Mouse (Mus musculus) heart, adult 10 weeks (tissue): Measurements from ENCODE around the gene Prtn3. TPM values are rescaled to one million over a fixed set of nuclear protein-coding genes. Genes with fewer than 3 reads are reported as not detected.

Experiments
- polyA plus RNA-seq: library from polyadenylated mRNA; stranded (reverse); fragments of 350-450 nt; fragmentation: Illumina TruSeq; extraction: RNeasy Lipid Tissue Mini Kit (QIAGEN cat#74804); gene quantifications from one replicate; pipeline ENCODE4 v1.2.3, GENCODE M21; 2014; ENCODE audit warnings: low read depth, low replicate concordance

Gene Prtn3
- polyA plus RNA-seq, result not detected

GRCm38 (mm10) chr10:79874290-79874862 lies at the start of gene Prtn3, which contains the start of gene Plppr3:
Gene Prtn3, plus strand, starts transcription at chr10:79874476.
Gene Plppr3, minus strand, starts transcription at chr10:79874634.

GRCm38 (mm10) chr10:79853860-79854795 lies 20.1 kb upstream of the Prtn3 start, which contains the start of gene Ptbp1:
Gene Ptbp1, plus strand, starts transcription at chr10:79854427.

GRCm38 (mm10) chr10:79886054-79886453 lies 11.8 kb downstream of the Prtn3 start, which contains the start of gene Elane:
Gene Elane, plus strand, starts transcription at chr10:79886247.

GRCm38 (mm10) chr10:79890670-79891069 lies 16.4 kb downstream of the Prtn3 start, which contains the start of gene Cfd:
Gene Cfd, plus strand, starts transcription at chr10:79890853.

GRCm38 (mm10) chr10:79908167-79909091 lies 34.2 kb downstream of the Prtn3 start, which contains the start of gene Med16:
Gene Med16, minus strand, starts transcription at chr10:79908923.

GRCm38 (mm10) chr10:79910556-79910955 lies 36.3 kb downstream of the Prtn3 start, which contains the start of gene Gm26602:
Gene Gm26602, plus strand, starts transcription at chr10:79910856.

GRCm38 (mm10) chr10:79916808-79917531 lies 42.7 kb downstream of the Prtn3 start, which contains the start of gene Kiss1r:
Gene Kiss1r, plus strand, starts transcription at chr10:79916971.

GRCm38 (mm10) chr10:79920958-79921535 lies 46.8 kb downstream of the Prtn3 start, which contains the start of gene R3hdm4:
Gene R3hdm4, minus strand, starts transcription at chr10:79921208.

GRCm38 (mm10) chr10:79926491-79927323 lies 52.4 kb downstream of the Prtn3 start, which contains the start of gene Arid3a:
Gene Arid3a, plus strand, starts transcription at chr10:79927043.

Other genes with a start within 250 kb of the Prtn3 start
- 2.7 TPM for gene Shc2, start 236.6 kb upstream of the Prtn3 start, polyA plus RNA-seq
- not detected for gene Odf3l2, start 228.7 kb upstream of the Prtn3 start, polyA plus RNA-seq
- gene Madcam1, start 209.9 kb upstream of the Prtn3 start, polyA plus RNA-seq, result not detected
- 15.6 TPM for gene Tpgs1, start 205.1 kb upstream of the Prtn3 start, polyA plus RNA-seq
- gene Cdc34, start 192.3 kb upstream of the Prtn3 start, polyA plus RNA-seq, result 255 TPM
- gene Gzmm, start 185.5 kb upstream of the Prtn3 start, polyA plus RNA-seq, result 9.9 TPM
- gene Bsg, start 170.0 kb upstream of the Prtn3 start, polyA plus RNA-seq, result 2,003 TPM
- gene Hcn2, start 157.8 kb upstream of the Prtn3 start, polyA plus RNA-seq, result 13.4 TPM
- 44.1 TPM for gene Polrmt, start 127.9 kb upstream of the Prtn3 start, polyA plus RNA-seq
- gene Fgf22, start 119.4 kb upstream of the Prtn3 start, polyA plus RNA-seq, result not detected
- gene Rnf126, start 107.5 kb upstream of the Prtn3 start, polyA plus RNA-seq, result 22.6 TPM
- 8.3 TPM for gene Fstl3, start 97.2 kb upstream of the Prtn3 start, polyA plus RNA-seq
- not detected for gene Prss57, start 83.5 kb upstream of the Prtn3 start, polyA plus RNA-seq
- 53.4 TPM for gene Palm, start 80.9 kb upstream of the Prtn3 start, polyA plus RNA-seq
- 0.99 TPM for gene Misp, start 53.5 kb upstream of the Prtn3 start, polyA plus RNA-seq
- 38.6 TPM for gene Ptbp1, start 20.0 kb upstream of the Prtn3 start, polyA plus RNA-seq
- gene Plppr3, start 158 bp downstream of the Prtn3 start, polyA plus RNA-seq, result 0.34 TPM
- gene Elane, start 11.8 kb downstream of the Prtn3 start, polyA plus RNA-seq, result not detected
- 72.1 TPM for gene Cfd, start 16.4 kb downstream of the Prtn3 start, polyA plus RNA-seq
- 25.5 TPM for gene Med16, start 34.4 kb downstream of the Prtn3 start, polyA plus RNA-seq
- not detected for gene Gm26602, start 36.4 kb downstream of the Prtn3 start, polyA plus RNA-seq
- gene Kiss1r, start 42.5 kb downstream of the Prtn3 start, polyA plus RNA-seq, result 0.55 TPM
- 70.4 TPM for gene R3hdm4, start 46.7 kb downstream of the Prtn3 start, polyA plus RNA-seq
- 1.1 TPM for gene Arid3a, start 52.6 kb downstream of the Prtn3 start, polyA plus RNA-seq
- gene Wdr18, start 85.7 kb downstream of the Prtn3 start, polyA plus RNA-seq, result 21.5 TPM
- gene Grin3b, start 96.2 kb downstream of the Prtn3 start, polyA plus RNA-seq, result 0.18 TPM
- gene Tmem259, start 109.9 kb downstream of the Prtn3 start, polyA plus RNA-seq, result 104 TPM
- gene Cnn2, start 114.1 kb downstream of the Prtn3 start, polyA plus RNA-seq, result 40.1 TPM
- 7.2 TPM for gene Abca7, start 122.0 kb downstream of the Prtn3 start, polyA plus RNA-seq
- gene Arhgap45, start 142.2 kb downstream of the Prtn3 start, polyA plus RNA-seq, result 5.2 TPM
- gene Polr2e, start 165.3 kb downstream of the Prtn3 start, polyA plus RNA-seq, result 122 TPM
- gene Gpx4, start 172.7 kb downstream of the Prtn3 start, polyA plus RNA-seq, result 933 TPM
- gene Sbno2, start 231.1 kb downstream of the Prtn3 start, polyA plus RNA-seq, result 10.9 TPM
- 137 TPM for gene Stk11, start 241.3 kb downstream of the Prtn3 start, polyA plus RNA-seq